Mouse (Mus musculus): ENCODE measurements around the gene Aim2.

GRCm38 (mm10) chr1:173317925-173318477 is 32.7 kb upstream of the Aim2 start:
- TF ChIP-seq CTCF (IDR thresholded peaks at IDR 0.05; ENCODE audit: borderline replicate concordance, extremely low read depth, insufficient read depth, insufficient read length) (no peak), POLR2A (IDR thresholded peaks at IDR 0.05; ENCODE audit: borderline replicate concordance, extremely low read depth, insufficient read depth, insufficient read length, poor library complexity, severe bottlenecking) (no peak)

Measured in brain, embryonic 14.5 days (tissue).